Mouse (Mus musculus) MEL (cell line): ENCODE measurements around the gene Myof.

Experiments
- CTCF ChIP-seq, 3 experiments: IDR thresholded peaks in 2 of 3; conservative IDR thresholded peaks in 1 of 3; 2 replicates each; pipeline ENCODE4 v1.5.1; 2011 to 2012; ENCODE audit warnings: low read length in 3 of 3, low read depth in 2 of 3, mild to moderate bottlenecking in 2 of 3, improper control_type of control experiment in 1 of 3, inconsistent platforms in 1 of 3, mixed read lengths in 1 of 3, moderate library complexity in 1 of 3; ENCODE audit not compliant: control insufficient read depth in 1 of 3, insufficient read depth in 1 of 3, poor library complexity in 1 of 3, severe bottlenecking in 1 of 3
- EP300 ChIP-seq, 2 experiments: IDR thresholded peaks; 2 replicates each; pipeline ENCODE4 v1.6.1; 2011; ENCODE audit warnings: improper control_type of control experiment in 2 of 2, low read length in 2 of 2, low read depth in 1 of 2, mild to moderate bottlenecking in 1 of 2
- MAX ChIP-seq: IDR thresholded peaks from 2 replicates; pipeline ENCODE4 v1.6.1; 2011; ENCODE audit warnings: low read length, improper control_type of control experiment

DNA sequence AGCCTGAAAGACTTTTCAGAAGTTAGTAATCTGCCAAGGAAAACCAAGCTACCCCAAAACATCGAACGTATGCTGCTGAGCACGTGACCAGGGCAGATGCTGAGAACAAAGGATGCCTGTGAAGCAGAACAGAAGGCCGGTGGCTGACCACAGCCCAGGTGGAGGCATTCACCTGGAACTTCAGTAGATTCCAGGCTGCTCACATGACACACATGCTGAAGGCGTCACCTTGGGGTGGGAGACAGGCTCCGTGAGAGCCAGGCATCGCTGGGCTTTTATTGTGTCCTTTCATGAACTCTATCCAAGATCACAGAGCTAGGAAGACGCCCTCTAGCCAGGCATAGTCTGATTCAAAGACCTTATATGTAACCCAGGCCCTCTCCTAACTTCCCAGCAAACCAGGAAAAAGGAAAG is 17.2 kb downstream of the Myof start:
- TF ChIP-seq EP300 (IDR thresholded peaks at IDR 0.05; ENCODE audit: low read depth in 1 of 2, low read length in 2 of 2) (no peak), CTCF (IDR thresholded peaks at IDR 0.05 in 2 of 3, conservative IDR thresholded peaks at IDR 0.05 in 1 of 3; ENCODE audit: control insufficient read depth in 1 of 3, insufficient read depth in 1 of 3, low read depth in 2 of 3, low read length in 3 of 3, poor library complexity in 1 of 3, severe bottlenecking in 1 of 3) (no peak), MAX (no peak)
